Mouse (Mus musculus): Measurements from ENCODE around the gene Prkg1.

Prkg1 gene

GRCm38 (mm10) chr19:31136316-31136715, 628.5 kb downstream of the Prkg1 start:
- DNase-seq: no peak

- DNase-seq: no peak
These were observed 632.2 kb downstream of the Prkg1 start for GRCm38 (mm10) chr19:31132614-31133013.

GRCm38 (mm10) chr19:31124628-31125027, 640.2 kb downstream of the Prkg1 start:
- DNase-seq: no peak

GRCm38 (mm10) chr19:31114690-31115089, 650.1 kb downstream of the Prkg1 start:
- no peak for DNase-seq

GRCm38 (mm10) chr19:31106835-31107554, 657.8 kb downstream of the Prkg1 start:
- DNase-seq: no peak

GRCm38 (mm10) chr19:31106036-31106435, 658.8 kb downstream of the Prkg1 start:
- no peak for DNase-seq

GRCm38 (mm10) chr19:31104764-31105163, 660.1 kb downstream of the Prkg1 start:
- no peak for DNase-seq

GRCm38 (mm10) chr19:31099369-31099768, 665.5 kb downstream of the Prkg1 start:
- DNase-seq: no peak

- DNase-seq: no peak
These were observed 667.0 kb downstream of the Prkg1 start for GRCm38 (mm10) chr19:31097857-31098256.

- peak; percentile 93 for DNase-seq
These were observed 681.1 kb downstream of the Prkg1 start for GRCm38 (mm10) chr19:31083761-31084160.

- DNase-seq: peak; percentile 100
These were observed 682.0 kb downstream of the Prkg1 start, which contains the start of gene Cstf2t for GRCm38 (mm10) chr19:31082662-31083429. TSS of gene Cstf2t (plus strand) at chr19:31082837.

- DNase-seq: no peak
These were observed 682.6 kb downstream of the Prkg1 start for GRCm38 (mm10) chr19:31082226-31082625.

GRCm38 (mm10) chr19:31078241-31078640, 686.6 kb downstream of the Prkg1 start:
- no peak for DNase-seq

- DNase-seq: no peak
These were observed 688.7 kb downstream of the Prkg1 start for GRCm38 (mm10) chr19:31076106-31076505.

GRCm38 (mm10) chr19:31074717-31075063, 690.1 kb downstream of the Prkg1 start:
- DNase-seq: no peak

- no peak for DNase-seq
These were observed 690.7 kb downstream of the Prkg1 start for GRCm38 (mm10) chr19:31073959-31074716.

- peak; percentile 97 for DNase-seq
These were observed 699.5 kb downstream of the Prkg1 start for GRCm38 (mm10) chr19:31065206-31065781.

- DNase-seq: peak; percentile 85
These were observed 700.1 kb downstream of the Prkg1 start for GRCm38 (mm10) chr19:31064740-31065139.

- no peak for DNase-seq
These were observed 718.2 kb downstream of the Prkg1 start for GRCm38 (mm10) chr19:31046601-31047000.

GRCm38 (mm10) chr19:31040948-31041847, 723.6 kb downstream of the Prkg1 start:
- no peak for DNase-seq

GRCm38 (mm10) chr19:31038951-31039350, 725.9 kb downstream of the Prkg1 start:
- no peak for DNase-seq

- no peak for DNase-seq
These were observed 733.2 kb downstream of the Prkg1 start for GRCm38 (mm10) chr19:31031596-31031995.
